Comparison of ENCODE assay signal across 22 mouse cellular contexts in the genomic region with DNA sequence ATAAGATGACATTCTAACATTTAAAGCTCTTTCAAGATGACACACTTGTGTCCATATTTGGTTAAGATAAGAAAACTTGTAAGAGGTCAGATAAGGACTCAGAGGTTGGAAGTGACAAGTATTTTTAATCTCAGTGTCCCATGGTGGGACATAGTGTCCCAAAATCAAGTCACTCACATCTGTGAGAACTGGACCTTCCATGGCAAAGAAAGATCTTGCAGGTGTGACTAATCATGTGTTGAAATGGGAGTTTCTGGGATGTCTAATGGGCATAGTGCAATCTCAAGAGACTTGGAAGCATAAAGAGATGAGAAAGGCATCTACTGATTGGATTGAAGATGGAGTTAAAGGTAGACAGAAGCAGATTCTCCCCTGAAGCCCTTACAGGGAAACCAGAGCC.
A peak's percentile ranks its signal among the peaks of the same experiment; 100 is the strongest.
DNase-seq lines count a peak whose midpoint lies in the region; ATAC-seq lines count a peak whose summit lies in the region.
"Had no signal": no experiment of that assay in that cellular context is flagged by ENCODE, and none has a peak within 500 bp of the region (broad histone marks: within the 10 kb centered on the region; RNA-seq: fewer than 3 reads in every experiment).

No protein-coding gene starts in this region.

- peaks cover 6% of the 10 kb centered on the region; the same call in 1 of the 2 replicates for H3K4me1 ChIP-seq in embryonic facial prominence, embryonic 12.5 days
- peaks cover 16% of the 10 kb centered on the region for H3K4me1 ChIP-seq in limb, embryonic 12.5 days (replicated peaks)
- H3K4me1 ChIP-seq in forebrain, embryonic 11.5 days (replicated peaks; ENCODE audit: control insufficient read depth, insufficient read depth, low read length) = no peaks in the 10 kb centered on the region
- H3K4me1 ChIP-seq: forebrain, embryonic 15.5 days; heart, embryonic 10.5 days had no signal

- peak; percentile 92 for DNase-seq in heart, adult 11 months
- DNase-seq in heart, postnatal 14 days = no peak
- DNase-seq in 3T3-L1 (ENCODE audit: low read depth, low spot score) = peak; percentile 56
- DNase-seq in spleen, postnatal 36 days (ENCODE audit: low spot score in 2 of 2) = no peak
- no peak for DNase-seq in urinary bladder, adult 2 months (ENCODE audit: low spot score)
- DNase-seq in forebrain, embryonic 11.5 days (ENCODE audit: low spot score) = no peak
- DNase-seq: adrenal gland, adult 8-10 months; cerebellum, adult 2 months; cerebellum, postnatal 25 days; gastrocnemius, postnatal 10 days; liver, postnatal 0 days had no signal

- H3K27ac ChIP-seq in embryonic facial prominence, embryonic 12.5 days = peak overlapping the region; percentile 69
- H3K27ac ChIP-seq in limb, embryonic 12.5 days = peak overlapping the region; percentile 82
- no peak overlapping the region for H3K27ac ChIP-seq in forebrain, embryonic 11.5 days (ENCODE audit: low read depth, low read length)
- H3K27ac ChIP-seq: forebrain, embryonic 15.5 days; heart, embryonic 10.5 days; hindbrain, embryonic 12.5 days; macrophage; midbrain, embryonic 10.5 days; stomach, postnatal 0 days had no signal

- H3K36me3 ChIP-seq in embryonic facial prominence, embryonic 12.5 days = no peaks in the 10 kb centered on the region
- no peaks in the 10 kb centered on the region for H3K36me3 ChIP-seq in limb, embryonic 12.5 days
- no peaks in the 10 kb centered on the region for H3K36me3 ChIP-seq in forebrain, embryonic 11.5 days (ENCODE audit: control insufficient read depth, insufficient read depth, low read length)
- H3K36me3 ChIP-seq: forebrain, embryonic 15.5 days; heart, embryonic 10.5 days; hindbrain, embryonic 12.5 days; midbrain, embryonic 10.5 days had no signal

- intact Hi-C loops in heart, postnatal 14 days (cut with DNase I) = loop anchor here (10.0 kb wide), 1 partner anchor 175 kb away; the partner anchor contains the start of gene Pcdh18

- H3K9me3 ChIP-seq in embryonic facial prominence, embryonic 12.5 days = no peaks in the 10 kb centered on the region
- H3K9me3 ChIP-seq in limb, embryonic 12.5 days = no peaks in the 10 kb centered on the region
- H3K9me3 ChIP-seq in forebrain, embryonic 11.5 days (ENCODE audit: control insufficient read depth, low read length) = no peaks in the 10 kb centered on the region
- H3K9me3 ChIP-seq: forebrain, embryonic 15.5 days; heart, embryonic 10.5 days; hindbrain, embryonic 12.5 days; midbrain, embryonic 10.5 days had no signal

- H3K9ac ChIP-seq in embryonic facial prominence, embryonic 12.5 days = no peak overlapping the region
- H3K9ac ChIP-seq in limb, embryonic 12.5 days (replicated peaks) = no peak overlapping the region
- H3K9ac ChIP-seq in forebrain, embryonic 11.5 days (ENCODE audit: low read length) = no peak overlapping the region
- H3K9ac ChIP-seq: forebrain, embryonic 15.5 days; hindbrain, embryonic 12.5 days; liver, postnatal 0 days had no signal

- H3K27me3 ChIP-seq in embryonic facial prominence, embryonic 12.5 days = no peaks in the 10 kb centered on the region
- no peaks in the 10 kb centered on the region for H3K27me3 ChIP-seq in limb, embryonic 12.5 days
- no peaks in the 10 kb centered on the region for H3K27me3 ChIP-seq in forebrain, embryonic 11.5 days (ENCODE audit: control insufficient read depth, insufficient read depth, low read length)
- H3K27me3 ChIP-seq: forebrain, embryonic 15.5 days; hindbrain, embryonic 12.5 days had no signal

- no peak for ATAC-seq in embryonic facial prominence, embryonic 12.5 days (ENCODE audit: insufficient number of reproducible peaks, insufficient read depth, low FRiP score, low TSS enrichment)
- ATAC-seq in limb, embryonic 12.5 days (ENCODE audit: insufficient number of reproducible peaks, insufficient read depth, low FRiP score, low TSS enrichment, low read depth) = no peak
- no peak for ATAC-seq in forebrain, embryonic 11.5 days (replicated peaks; ENCODE audit: low FRiP score)
- ATAC-seq: forebrain, embryonic 15.5 days; intestine, postnatal 0 days; liver, postnatal 0 days; lung, postnatal 0 days had no signal

- H3K4me2 ChIP-seq in embryonic facial prominence, embryonic 12.5 days (replicated peaks) = no peak overlapping the region
- no peak overlapping the region for H3K4me2 ChIP-seq in limb, embryonic 12.5 days
- H3K4me2 ChIP-seq in forebrain, embryonic 11.5 days (ENCODE audit: low read depth, low read length, severe bottlenecking) = no peak overlapping the region
- H3K4me2 ChIP-seq: forebrain, embryonic 15.5 days; hindbrain, embryonic 12.5 days had no signal

- H3K4me3 ChIP-seq in embryonic facial prominence, embryonic 12.5 days = no peak overlapping the region
- H3K4me3 ChIP-seq in limb, embryonic 12.5 days (replicated peaks) = no peak overlapping the region
- no peak overlapping the region for H3K4me3 ChIP-seq in forebrain, embryonic 11.5 days (ENCODE audit: low read depth, low read length)
- H3K4me3 ChIP-seq: erythroblast, embryonic 14.5 days; forebrain, embryonic 15.5 days; heart, embryonic 10.5 days; hindbrain, embryonic 12.5 days; midbrain, embryonic 10.5 days had no signal

Comparison
In these comparisons a context has a peak if more than half of its experiments do, and no peak if none do; other contexts are left out.
1. DNase-seq: peak in heart, adult 11 months (single experiment) and 3T3-L1 (single experiment); none in heart, postnatal 14 days (0 of 2), spleen, postnatal 36 days (0 of 2), urinary bladder, adult 2 months (single experiment) and forebrain, embryonic 11.5 days (single experiment).